Mouse (Mus musculus) limb, embryonic 14.5 days (tissue): Measurements from ENCODE around the gene Pdia2. TPM values are rescaled to one million over a fixed set of nuclear protein-coding genes. Genes with fewer than 3 reads are reported as not detected.

Experiments
- ATAC-seq: fragments of 200-750 bp; cut with Nextera tagmentation; 2 replicates; pipeline ENCODE4 v1.8.0; 2017; ENCODE audit warnings: low read depth, moderate number of reproducible peaks, moderate TSS enrichment; ENCODE audit not compliant: low FRiP score
- DNase-seq: peaks from one replicate; pipeline ENCODE4 v3.0.0-alpha.2; 2015; ENCODE audit warnings: low spot score
- H3K27ac ChIP-seq: fragments of 300-500 bp; sonication (generic); replicated peaks from 2 replicates; pipeline ENCODE4 v1.5.1; 2014; ENCODE audit warnings: low read depth, mild to moderate bottlenecking, low read length, moderate library complexity, mixed read lengths
- H3K27me3 ChIP-seq: fragments of 300-500 bp; sonication (generic); 2 replicates; pipeline ENCODE4 v1.6.1; 2014; ENCODE audit warnings: low read length, mixed read lengths; ENCODE audit not compliant: control insufficient read depth, insufficient read depth
- H3K36me3 ChIP-seq: fragments of 300-500 bp; sonication (generic); 2 replicates; pipeline ENCODE4 v1.6.1; 2014; ENCODE audit warnings: mild to moderate bottlenecking, low read length, moderate library complexity, mixed read lengths; ENCODE audit not compliant: control insufficient read depth, insufficient read depth
- H3K4me1 ChIP-seq: fragments of 300-500 bp; sonication (generic); 2 replicates; pipeline ENCODE4 v1.6.1; 2014; ENCODE audit warnings: antibody characterized with exemption, low read length, mixed read lengths; ENCODE audit not compliant: control insufficient read depth, insufficient read depth
- H3K4me2 ChIP-seq: fragments of 300-500 bp; sonication (generic); replicated peaks from 2 replicates; pipeline ENCODE4 v1.6.1; 2014; ENCODE audit warnings: low read depth, mild to moderate bottlenecking, low read length, moderate library complexity; ENCODE audit not compliant: severe bottlenecking
- H3K4me3 ChIP-seq: fragments of 300-500 bp; sonication (generic); replicated peaks from 2 replicates; pipeline ENCODE4 v1.5.1; 2014; ENCODE audit warnings: low read length
- H3K9ac ChIP-seq: fragments of 300-500 bp; sonication (generic); 2 replicates; pipeline ENCODE4 v1.6.1; 2014; ENCODE audit warnings: mild to moderate bottlenecking, low read depth, low read length, moderate library complexity; ENCODE audit not compliant: severe bottlenecking
- H3K9me3 ChIP-seq: fragments of 300-500 bp; sonication (generic); 2 replicates; pipeline ENCODE4 v1.6.1; 2016; ENCODE audit warnings: low read length; ENCODE audit not compliant: control insufficient read depth
- POLR2A ChIP-seq: fragments of 200-500 bp; IDR thresholded peaks from 2 replicates; pipeline ENCODE4 v1.8.0; 2012; ENCODE audit warnings: inconsistent platforms, mild to moderate bottlenecking, moderate library complexity, borderline replicate concordance; ENCODE audit not compliant: insufficient read depth, insufficient read length; ENCODE audit errors: extremely low read depth
- WGBS: fragments of 180-500 bp; shearing (Covaris S2); extraction: QIAGEN DNeasy Blood & Tissue Kit; methylation state at CpG from one replicate; pipeline ENCODE4 v1.1.7; 2014; 5-methylcytosine and 5-hydroxymethylcytosine counted together
- polyA plus RNA-seq, 2 experiments: library from polyadenylated mRNA; depleted of rRNA in 1 of 2; stranded (reverse) in 1 of 2; unstranded in 1 of 2; fragments of >200 nt; fragmentation: Nextera tagmentation in 1 of 2; extraction: Ambion mirVana in 1 of 2; gene quantifications; 2 replicates each; pipeline versions ENCODE4 v1.2.1 to v1.2.3; 2012 to 2014

The Pdia2 gene
- polyA plus RNA-seq, 2 experiments: 0.33 to 0.34 TPM

DNA sequence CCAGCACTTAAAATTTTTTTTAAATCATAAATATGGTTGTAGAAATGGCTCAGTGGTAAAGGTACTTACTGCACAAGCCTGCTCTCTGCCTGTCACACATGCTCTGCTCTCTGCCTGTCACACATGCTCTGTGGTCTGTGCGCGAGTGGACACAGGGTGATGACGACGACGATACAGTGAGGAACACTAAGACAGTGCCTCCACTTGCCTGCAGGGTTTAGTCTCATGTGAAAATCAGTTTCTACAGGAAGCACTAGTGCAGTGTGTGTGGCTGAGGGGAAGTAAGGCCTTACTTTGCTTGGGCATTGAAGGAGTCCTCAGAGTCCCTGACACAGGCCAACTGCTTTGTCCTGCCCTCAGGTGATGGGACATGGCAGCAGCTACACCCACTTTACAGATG, 30.9 kb upstream of the Pdia2 start:
- DNase-seq (no peak), ATAC-seq (no peak)
- Histone ChIP-seq H3K4me2 (no peak overlapping the region), H3K9ac (no peak overlapping the region), H3K9me3 (no peaks in the 10 kb centered on the region), H3K4me1 (no peaks in the 10 kb centered on the region), H3K4me3 (no peak overlapping the region), H3K36me3 (no peaks in the 10 kb centered on the region), H3K27me3 (no peaks in the 10 kb centered on the region), H3K27ac (no peak overlapping the region)
- WGBS: 88% methylated on average over 5 of the region's 5 CpGs
- TF ChIP-seq POLR2A: no peak

DNA sequence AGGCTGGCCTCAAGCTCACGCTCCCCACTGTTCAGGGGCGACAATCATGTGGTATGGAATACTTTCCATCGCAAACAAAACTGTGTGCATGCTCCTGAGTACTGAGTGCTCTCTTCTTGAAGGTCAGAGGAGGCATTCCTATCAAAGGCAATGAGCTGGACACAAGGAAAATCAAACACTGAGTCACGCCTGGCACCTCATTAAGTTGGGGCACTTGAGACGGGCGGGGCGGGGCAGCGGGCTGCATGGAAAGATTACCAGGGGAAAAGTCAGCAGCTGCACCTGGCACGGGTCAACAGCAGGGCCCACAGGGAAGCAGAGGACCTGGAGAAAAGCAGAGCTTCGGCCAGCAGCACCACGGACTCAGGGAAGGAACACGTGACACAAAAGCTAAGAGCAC, 26.3 kb upstream of the Pdia2 start:
- H3K4me2 ChIP-seq: no peak overlapping the region

DNA sequence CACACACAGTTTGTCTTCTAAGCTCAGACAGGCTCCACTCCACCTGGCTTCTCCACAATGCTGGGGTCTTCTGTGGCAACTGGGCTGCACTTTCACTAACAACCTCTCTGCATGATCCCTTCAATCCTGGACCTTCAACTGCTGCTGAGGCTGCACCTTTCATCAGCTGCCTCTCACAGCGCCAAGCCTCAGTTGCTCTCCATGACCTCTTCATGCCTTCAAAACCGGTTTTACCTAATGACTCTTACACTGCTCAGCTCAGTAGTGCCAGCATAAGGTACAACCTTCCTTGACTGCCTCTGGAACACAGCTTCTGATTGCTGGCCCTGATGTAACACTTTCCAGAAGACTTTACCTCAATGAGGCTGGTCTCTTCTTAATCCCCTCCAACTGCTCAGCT, 22.6 kb upstream of the Pdia2 start:
- no peak overlapping the region for H3K9ac ChIP-seq
- H3K4me2 ChIP-seq: no peak overlapping the region
- H3K9me3 ChIP-seq: no peaks in the 10 kb centered on the region
- H3K27ac ChIP-seq: no peak overlapping the region
- DNase-seq (no peak), ATAC-seq (no peak)
- no peak for TF ChIP-seq POLR2A
- no peak overlapping the region for H3K4me3 ChIP-seq
- H3K36me3 ChIP-seq: peaks cover 10% of the 10 kb centered on the region; the same call in 1 of the 2 replicates
- H3K27me3 ChIP-seq: no peaks in the 10 kb centered on the region
- 65% methylated on average over 2 of the region's 2 CpGs for WGBS
- H3K4me1 ChIP-seq: no peaks in the 10 kb centered on the region

More for the DNA sequence above, 26.3 kb upstream of the Pdia2 start:
- no peaks in the 10 kb centered on the region for H3K9me3 ChIP-seq
- no peak overlapping the region for H3K9ac ChIP-seq
- no peak for TF ChIP-seq POLR2A
- H3K36me3 ChIP-seq: 0 out of 2 replicates have a peak, but pooled peaks cover 3% of the 10 kb centered on the region
- ATAC-seq: no peak
- H3K4me1 ChIP-seq: no peaks in the 10 kb centered on the region
- H3K4me3 ChIP-seq: no peak overlapping the region
- no peaks in the 10 kb centered on the region for H3K27me3 ChIP-seq
- WGBS: 75% methylated on average over 12 of the region's 12 CpGs
- no peak for DNase-seq
- no peak overlapping the region for H3K27ac ChIP-seq

DNA sequence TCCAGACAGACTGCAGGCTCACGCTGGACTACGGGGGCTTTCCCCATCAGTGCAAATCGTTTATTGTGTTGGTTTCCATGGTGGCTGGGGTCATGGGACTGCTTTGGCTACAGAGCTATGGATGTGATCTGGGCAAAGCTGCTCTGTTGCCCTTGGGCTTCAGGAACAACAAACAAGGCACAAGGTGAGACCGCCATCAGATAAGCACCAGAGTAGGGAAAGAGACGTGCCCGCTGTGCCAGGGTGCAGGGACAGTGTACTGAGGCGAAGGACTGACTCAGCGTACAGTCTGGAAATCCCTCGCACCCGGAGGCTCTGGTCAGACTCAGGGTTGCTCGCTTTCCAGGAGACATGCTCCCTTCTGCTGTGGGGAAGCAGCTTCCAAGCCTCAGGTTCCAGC, 13.8 kb upstream of the Pdia2 start:
- no peak overlapping the region for H3K27ac ChIP-seq
- 91% methylated on average over 11 of the region's 11 CpGs for WGBS
- no peak overlapping the region for H3K4me2 ChIP-seq
- no peak for TF ChIP-seq POLR2A
- H3K4me3 ChIP-seq: no peak overlapping the region
- ATAC-seq (no peak), DNase-seq (no peak)
- H3K4me1 ChIP-seq: no peaks in the 10 kb centered on the region
- no peaks in the 10 kb centered on the region for H3K27me3 ChIP-seq
- H3K9ac ChIP-seq: no peak overlapping the region
- no peaks in the 10 kb centered on the region for H3K9me3 ChIP-seq
- H3K36me3 ChIP-seq: peaks cover 30% of the 10 kb centered on the region

DNA sequence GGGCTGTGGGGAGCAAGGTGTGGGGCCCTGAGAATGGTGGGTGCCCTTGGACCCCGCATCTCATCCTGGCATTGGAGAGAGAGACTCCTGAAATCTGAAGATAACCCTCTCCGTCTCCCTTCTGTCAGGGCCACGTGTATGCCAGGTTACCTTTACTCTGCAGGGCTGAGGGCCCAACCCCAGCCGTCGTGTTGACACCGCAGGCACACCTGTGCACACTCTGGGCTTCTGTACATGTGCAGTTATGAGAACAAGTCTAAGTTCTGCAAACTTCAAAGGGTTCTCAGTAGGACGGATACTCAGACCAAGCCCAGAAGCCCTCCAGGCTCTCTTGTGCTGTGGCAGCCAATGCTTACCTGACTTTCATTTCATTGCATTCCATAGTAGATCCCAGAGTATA, 13.4 kb upstream of the Pdia2 start:
- 71% methylated on average over 7 of the region's 7 CpGs for WGBS
- TF ChIP-seq POLR2A: no peak
- no peak for ATAC-seq

DNA sequence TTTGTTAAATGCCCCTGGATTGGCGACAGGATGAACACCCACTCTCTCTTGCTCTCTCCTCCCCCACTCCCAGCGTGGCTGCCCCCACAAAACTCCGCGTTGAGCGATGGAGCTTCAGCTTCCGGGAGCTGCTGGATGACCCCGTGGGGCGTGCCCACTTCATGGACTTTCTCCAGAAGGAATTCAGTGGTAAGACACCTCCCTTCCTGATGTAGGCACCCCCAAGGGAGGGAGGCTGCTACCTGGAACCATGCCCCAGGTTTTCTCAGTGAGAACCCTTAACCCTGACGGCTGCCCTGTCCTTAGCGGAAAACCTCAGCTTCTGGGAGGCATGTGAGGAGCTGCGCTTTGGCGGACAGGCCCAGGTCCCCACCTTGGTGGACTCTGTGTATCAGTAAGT, 8.8 kb upstream of the Pdia2 start, which contains the start of gene Arhgdig:
Gene Arhgdig (minus strand): TSS at position 101 of the 400 bp plus-strand sequence.
- H3K9ac ChIP-seq: no peak within 1 kb of the TSS
- no peak within 1 kb of the TSS for H3K4me2 ChIP-seq
- DNase-seq (no peak), ATAC-seq (no peak)
- WGBS: 89% methylated on average over 12 of the region's 12 CpGs
- no peaks in the 10 kb centered on the region for H3K9me3 ChIP-seq
- H3K27ac ChIP-seq: no peak within 1 kb of the TSS
- no peak for TF ChIP-seq POLR2A
- no peak within 1 kb of the TSS for H3K4me3 ChIP-seq
- H3K27me3 ChIP-seq: peaks cover 6% of the 10 kb centered on the region; the same call in 1 of the 2 replicates
- H3K4me1 ChIP-seq: peaks cover 13% of the 10 kb centered on the region; the same call in 1 of the 2 replicates
- no peaks in the 10 kb centered on the region for H3K36me3 ChIP-seq

More for the DNA sequence above, 13.4 kb upstream of the Pdia2 start:
- Histone ChIP-seq H3K27me3 (no peaks in the 10 kb centered on the region), H3K9ac (no peak overlapping the region), H3K9me3 (no peaks in the 10 kb centered on the region), H3K36me3 (peaks cover 30% of the 10 kb centered on the region), H3K4me2 (no peak overlapping the region), H3K4me1 (no peaks in the 10 kb centered on the region), H3K27ac (no peak overlapping the region), H3K4me3 (no peak overlapping the region)
- no peak for DNase-seq
